Mouse (Mus musculus) bone marrow macrophage, adult 2 months (primary cell): Measurements from ENCODE around the gene Itpripl2. TPM values are rescaled to one million over a fixed set of nuclear protein-coding genes. Genes with fewer than 3 reads are reported as not detected.

ENCODE experiments used
- H3K27ac ChIP-seq: 2 replicates; pipeline ENCODE4 v1.5.1; 2012; ENCODE audit warnings: low read depth, low read length; ENCODE audit not compliant: insufficient read depth
- H3K4me1 ChIP-seq: 2 replicates; pipeline ENCODE4 v1.6.1; 2012; ENCODE audit warnings: low read length; ENCODE audit not compliant: control insufficient read depth, insufficient read depth
- H3K4me3 ChIP-seq: 2 replicates; pipeline ENCODE4 v1.5.1; 2012; ENCODE audit warnings: mild to moderate bottlenecking, low read length, moderate library complexity; ENCODE audit not compliant: insufficient read depth
- CTCF ChIP-seq: IDR thresholded peaks from 2 replicates; pipeline ENCODE4 v1.5.1; 2012; ENCODE audit warnings: low read depth, mild to moderate bottlenecking, low read length, moderate library complexity
- POLR2A ChIP-seq: IDR thresholded peaks from 2 replicates; pipeline ENCODE4 v1.6.1; 2012; ENCODE audit warnings: mild to moderate bottlenecking, low read depth, low read length, borderline replicate concordance
- polyA plus RNA-seq: library from polyadenylated mRNA; stranded (reverse); fragments of >200 nt; gene quantifications from 2 replicates; pipeline ENCODE4 v1.2.4, GENCODE M21; 2012; ENCODE audit not compliant: missing spikeins, insufficient read depth, insufficient read length

Gene Itpripl2
- polyA plus RNA-seq, 1 experiment, result 59.0 TPM

DNA sequence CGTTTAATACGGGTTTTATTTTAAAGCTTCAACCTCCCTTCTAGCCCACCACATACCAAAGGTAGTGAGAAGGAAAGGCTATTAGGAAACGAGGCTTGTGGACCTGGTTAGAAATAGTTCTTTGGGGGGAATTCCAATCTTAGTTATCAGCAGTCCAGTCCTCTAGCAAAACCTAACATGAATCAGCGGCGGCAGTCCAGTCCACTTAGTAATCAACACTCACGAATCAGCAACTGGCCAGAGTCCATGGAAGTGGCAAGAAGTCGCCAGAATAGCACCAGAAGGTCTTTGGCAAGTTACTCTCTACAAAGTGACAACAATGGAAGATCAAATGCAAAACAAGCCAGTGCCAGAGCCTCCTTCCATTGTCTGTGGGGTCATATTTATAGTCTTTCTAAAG is 16.8 kb upstream of the Itpripl2 start:
- Histone ChIP-seq H3K4me3 (no peak overlapping the region), H3K27ac (no peak overlapping the region), H3K4me1 (peaks cover 3% of the 10 kb centered on the region)
- TF ChIP-seq POLR2A (no peak), CTCF (no peak)

DNA sequence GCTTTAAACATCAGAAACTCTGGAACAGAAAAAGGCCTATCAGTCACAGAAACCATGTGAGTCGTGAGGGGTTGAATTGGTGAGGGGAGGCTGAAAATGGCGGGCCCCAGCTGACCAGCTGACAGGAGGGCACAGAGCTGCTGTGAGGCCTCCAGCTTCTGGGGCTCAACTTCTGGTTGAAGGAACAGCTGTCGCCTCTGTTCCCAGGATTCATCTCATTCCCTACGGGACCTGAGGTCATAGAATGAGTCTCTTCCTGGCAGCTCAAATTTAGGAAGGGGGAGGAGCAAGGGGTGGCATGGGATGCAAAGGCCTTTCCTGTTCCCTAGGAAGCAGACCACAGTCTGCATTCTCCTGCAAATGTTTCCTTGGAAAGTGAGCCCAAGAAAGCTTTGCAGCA is 12.1 kb upstream of the Itpripl2 start:
- TF ChIP-seq CTCF, result no peak
- no peak for TF ChIP-seq POLR2A
- no peak overlapping the region for H3K4me3 ChIP-seq
- peaks cover 3% of the 10 kb centered on the region for H3K4me1 ChIP-seq
- no peak overlapping the region for H3K27ac ChIP-seq

DNA sequence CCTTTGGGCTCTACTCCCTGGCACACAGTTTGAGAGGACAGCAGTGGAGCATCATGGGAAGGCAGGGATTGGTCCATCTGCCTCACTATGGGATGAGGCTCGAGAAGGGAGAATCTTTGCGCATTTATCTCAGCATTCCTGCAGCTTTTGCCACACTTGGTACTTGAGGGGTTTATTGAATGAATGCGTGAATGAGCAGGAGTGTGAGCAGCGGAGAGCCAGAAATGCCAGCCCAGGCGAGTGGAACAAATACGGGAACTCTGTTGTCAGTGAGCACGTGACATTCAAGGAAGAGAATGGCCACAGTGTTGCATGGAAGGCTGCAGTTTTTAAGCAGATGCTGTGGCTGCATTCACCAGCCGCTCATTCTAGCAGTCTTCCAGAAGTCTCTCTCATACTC is 10.6 kb upstream of the Itpripl2 start:
- no peak overlapping the region for H3K4me3 ChIP-seq
- no peaks in the 10 kb centered on the region; the same call in 1 of the 2 replicates for H3K4me1 ChIP-seq
- no peak for TF ChIP-seq CTCF
- no peak for TF ChIP-seq POLR2A
- H3K27ac ChIP-seq, result no peak overlapping the region

DNA sequence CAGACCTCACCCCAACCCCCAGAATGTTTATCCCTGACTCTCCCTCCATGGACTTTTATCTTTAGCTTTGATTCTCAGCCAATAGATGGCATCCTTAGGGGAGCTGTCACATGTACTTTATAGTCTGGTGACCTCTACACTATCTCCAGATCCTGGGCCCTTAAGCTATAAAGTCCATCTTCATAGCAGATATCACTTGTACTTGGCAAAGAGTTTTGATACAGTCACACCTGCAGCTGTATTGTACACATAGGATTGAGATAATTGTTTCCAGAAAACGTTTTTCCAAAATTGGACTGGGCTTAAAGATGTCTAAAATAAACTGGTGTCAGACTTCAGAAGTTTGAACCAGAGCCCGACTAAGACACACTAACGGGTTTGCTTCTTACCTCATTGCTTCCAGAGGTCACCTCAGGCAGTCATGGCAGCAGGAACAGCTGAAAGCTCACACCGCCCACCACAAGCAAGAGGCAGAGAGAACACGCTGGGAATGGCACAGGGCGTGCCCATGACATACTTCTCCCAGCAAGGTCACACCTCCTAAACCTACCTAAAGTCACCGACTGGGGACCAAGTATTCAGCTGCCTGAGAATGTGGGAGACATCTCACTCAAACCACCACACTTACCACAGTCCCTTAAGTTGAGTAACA is 8.1 kb upstream of the Itpripl2 start:
- no peak for TF ChIP-seq POLR2A
- no peak for TF ChIP-seq CTCF
- Histone ChIP-seq H3K4me1 (peaks cover 4% of the 10 kb centered on the region), H3K27ac (no peak overlapping the region), H3K4me3 (no peak overlapping the region)

DNA sequence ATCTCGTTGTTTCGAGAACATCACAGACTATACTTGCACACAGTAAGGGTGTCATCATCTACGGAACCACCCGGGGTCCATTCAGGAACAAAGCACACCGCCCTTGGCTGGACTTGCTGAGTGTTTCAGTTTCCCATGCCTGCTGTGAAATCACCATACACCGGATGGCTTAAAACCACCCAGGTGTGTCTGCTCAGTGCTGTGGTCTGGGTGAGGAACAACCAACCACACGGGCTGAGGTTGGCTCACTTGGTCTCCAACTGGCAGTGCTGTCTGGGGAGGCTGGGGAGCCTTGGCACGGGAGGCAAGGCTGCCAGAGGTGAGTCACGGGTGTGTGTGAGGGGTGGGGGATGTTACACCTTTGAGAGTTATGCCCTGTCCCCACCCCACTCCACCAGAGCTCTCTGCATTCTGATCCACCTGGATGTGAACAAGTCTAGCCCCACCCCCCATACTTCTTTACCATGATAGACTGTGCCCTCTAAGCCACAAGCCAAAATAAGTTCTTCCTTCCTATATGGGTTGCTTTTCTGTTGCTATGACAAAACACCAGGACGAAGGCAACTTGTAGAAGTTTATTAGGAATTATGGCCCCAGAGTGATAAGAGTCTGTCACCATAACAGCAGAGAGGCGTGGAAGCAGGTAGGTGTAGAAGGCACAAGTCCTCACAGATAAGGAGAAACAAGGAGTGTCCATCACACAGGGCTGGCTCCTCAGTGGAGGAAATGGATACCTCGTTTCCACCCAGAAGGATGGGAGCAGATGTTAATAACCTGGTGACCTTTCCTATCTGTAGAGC is 7.4 kb upstream of the Itpripl2 start:
- TF ChIP-seq POLR2A, result no peak
- TF ChIP-seq CTCF, result no peak
- Histone ChIP-seq H3K4me1 (peaks cover 11% of the 10 kb centered on the region), H3K4me3 (no peak overlapping the region), H3K27ac (no peak overlapping the region)

DNA sequence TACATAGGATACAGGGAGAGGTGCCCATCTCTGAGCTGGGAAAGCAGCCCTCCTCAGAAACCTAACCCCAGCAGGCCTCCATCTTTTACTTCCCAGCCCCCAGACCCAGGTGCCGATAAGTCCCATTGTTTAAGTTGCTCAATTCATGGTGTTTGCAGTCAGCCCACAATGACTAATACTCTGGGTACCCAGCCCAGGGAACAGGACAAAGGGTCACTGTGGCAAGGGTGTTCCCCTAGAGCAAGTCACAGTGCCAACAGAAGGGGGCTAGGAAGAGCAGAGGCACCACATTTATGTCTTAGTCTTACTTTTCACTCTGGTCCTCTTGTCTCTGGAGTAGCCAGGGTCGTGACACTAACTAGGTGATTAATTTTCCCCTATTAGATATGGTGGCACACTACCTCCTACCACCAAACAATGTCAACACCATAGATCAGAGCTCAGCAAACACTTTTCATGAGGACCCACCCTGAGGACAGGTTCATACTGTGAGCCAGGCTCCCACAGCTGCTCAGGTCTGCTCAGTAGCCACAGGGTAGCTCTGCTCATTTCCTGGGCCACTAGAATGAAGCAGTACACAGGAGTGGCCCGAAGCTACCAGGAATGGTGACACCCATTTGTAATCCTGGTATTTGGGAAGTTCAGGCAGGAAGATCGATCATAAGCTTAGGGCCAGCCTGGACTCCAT is 3.3 kb upstream of the Itpripl2 start:
- Histone ChIP-seq H3K4me3 (no peak overlapping the region), H3K27ac (no peak overlapping the region), H3K4me1 (peaks cover 26% of the 10 kb centered on the region)
- no peak for TF ChIP-seq CTCF
- TF ChIP-seq POLR2A, result no peak

DNA sequence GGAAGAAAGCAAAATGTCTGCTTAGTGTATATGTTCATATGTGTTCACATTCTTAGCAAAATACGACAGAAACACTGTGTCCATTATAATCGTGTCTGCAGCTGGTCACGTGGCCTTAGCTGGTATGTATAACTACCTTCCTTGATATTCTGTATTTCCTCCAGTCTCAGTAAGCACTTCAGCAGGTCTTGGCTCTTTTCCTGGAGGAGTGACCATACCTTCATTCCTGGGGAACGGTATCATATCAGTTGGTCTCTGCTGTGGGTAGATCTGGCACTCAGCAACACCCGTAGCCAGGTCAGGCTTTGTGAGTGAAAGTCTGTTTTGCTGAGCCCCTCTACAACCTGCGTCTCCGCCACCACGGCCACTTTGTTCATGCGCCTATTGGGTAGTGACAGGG is 2.1 kb upstream of the Itpripl2 start:
- H3K27ac ChIP-seq, result no peak overlapping the region
- no peak for TF ChIP-seq CTCF
- no peak for TF ChIP-seq POLR2A
- H3K4me3 ChIP-seq, result no peak overlapping the region
- H3K4me1 ChIP-seq, result peaks cover 35% of the 10 kb centered on the region

DNA sequence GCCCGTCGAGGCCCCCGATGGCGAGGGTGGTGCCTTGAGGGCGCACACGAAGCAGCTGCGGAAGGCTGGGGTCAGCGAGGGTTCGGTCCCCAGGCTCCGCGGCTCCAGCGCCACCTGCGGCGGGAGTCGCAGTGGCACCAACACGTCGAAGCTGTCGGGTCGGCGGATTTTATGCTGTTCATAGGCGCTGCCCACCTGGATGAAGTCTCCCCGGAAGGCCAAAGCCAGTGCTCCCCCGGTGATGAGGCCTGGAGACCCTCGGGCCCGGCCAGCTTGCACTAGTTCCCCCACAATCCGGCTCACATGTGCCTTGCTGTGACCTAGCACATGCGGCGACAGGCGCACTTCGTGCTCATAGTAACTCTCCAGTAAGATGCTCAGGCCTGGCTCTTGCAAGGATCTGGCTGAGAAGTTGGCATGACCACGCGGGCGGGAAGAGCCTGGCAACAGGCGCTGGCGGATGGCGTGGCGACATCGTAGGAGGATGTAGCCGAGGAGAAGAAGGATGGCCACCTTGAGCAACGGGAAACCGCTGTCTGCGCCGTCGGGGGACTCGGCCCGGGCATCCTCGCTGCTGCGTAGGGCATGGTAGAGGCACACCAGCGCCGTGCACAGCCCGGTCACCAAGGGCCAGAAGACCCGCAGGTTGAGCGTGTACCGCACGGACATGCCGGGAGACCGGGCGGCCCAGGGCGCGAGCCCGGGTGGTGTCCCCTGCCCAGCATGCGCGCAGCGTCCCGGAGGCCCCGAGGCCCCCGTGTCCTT is 927 bp downstream of the Itpripl2 start:
- TF ChIP-seq POLR2A (no peak), CTCF (no peak)
- H3K4me1 ChIP-seq, result peaks cover 59% of the 10 kb centered on the region
- peak overlapping the region; percentile 98 for H3K27ac ChIP-seq
- peak overlapping the region; percentile 81 for H3K4me3 ChIP-seq
